Mouse (Mus musculus) gonadal fat pad, adult 2 months (tissue): ENCODE data around the gene Arl14. TPM values are rescaled to one million over a fixed set of nuclear protein-coding genes. Genes with fewer than 3 reads are reported as not detected.

Experiments
- DNase-seq: peaks from one replicate; pipeline ENCODE4 v3.0.0-alpha.2; 2012; ENCODE audit warnings: low read depth
- polyA plus RNA-seq: library from polyadenylated mRNA; depleted of rRNA; stranded (reverse); fragments of >200 nt; gene quantifications from 2 replicates; pipeline ENCODE4 v1.2.3, GENCODE M21; 2012; rRNA removed

The Arl14 gene
- polyA plus RNA-seq, 1 experiment, result not detected

DNA sequence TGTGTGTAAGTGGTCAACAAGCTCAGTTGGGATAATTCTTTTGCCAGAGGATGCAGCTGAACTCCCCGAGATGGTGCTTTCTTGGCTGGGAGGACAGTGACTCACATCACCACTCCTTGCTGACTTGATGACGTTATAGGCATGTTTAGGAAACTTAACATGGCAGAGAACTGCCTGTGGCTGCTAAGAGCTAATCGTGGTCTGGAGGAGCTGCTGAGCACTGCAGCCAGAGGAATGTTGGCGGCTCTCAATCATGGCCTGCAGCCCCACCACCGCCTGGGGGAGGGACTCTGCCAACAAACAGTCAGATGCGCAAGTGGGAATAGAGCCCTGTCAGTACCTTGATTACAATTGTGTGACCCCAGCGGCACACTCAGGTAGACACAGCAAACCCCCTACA is 49.6 kb downstream of the Arl14 start:
- DNase-seq, result no peak

Other genes with a start within 250 kb of the Arl14 start
- 2.7 and 3.3 TPM in 2 replicates for gene Ift80, start 217.8 kb upstream of the Arl14 start, polyA plus RNA-seq
- gene Smc4, start 217.7 kb upstream of the Arl14 start, polyA plus RNA-seq, result 2.2 and 2.9 TPM in 2 replicates
- gene Trim59, start 177.7 kb upstream of the Arl14 start, polyA plus RNA-seq, result 0.23 and 0.49 TPM in 2 replicates
- 18.4 and 18.5 TPM in 2 replicates for gene Kpna4, start 95.3 kb upstream of the Arl14 start, polyA plus RNA-seq
- 1.9 and 2.2 TPM in 2 replicates for gene Ppm1l, start 94.4 kb downstream of the Arl14 start, polyA plus RNA-seq